Mouse (Mus musculus) olfactory bulb, adult 2 months (tissue): ENCODE data around the gene Mgmt. TPM values are rescaled to one million over a fixed set of nuclear protein-coding genes. Genes with fewer than 3 reads are reported as not detected.

Experiments
- H3K27ac ChIP-seq: fragments of 200-500 bp; 2 replicates; pipeline ENCODE4 v1.5.1; 2012; ENCODE audit warnings: low read depth, low read length; ENCODE audit not compliant: insufficient read depth
- H3K4me1 ChIP-seq: fragments of 200-500 bp; 2 replicates; pipeline ENCODE4 v1.6.1; 2012; ENCODE audit warnings: low read length; ENCODE audit not compliant: control insufficient read depth, insufficient read depth
- H3K4me3 ChIP-seq: fragments of 200-500 bp; 2 replicates; pipeline ENCODE4 v1.5.1; 2012; ENCODE audit warnings: mild to moderate bottlenecking, low read depth, low read length, moderate library complexity; ENCODE audit not compliant: insufficient read depth
- CTCF ChIP-seq: fragments of 200-500 bp; IDR thresholded peaks from 2 replicates; pipeline ENCODE4 v1.5.1; 2012; ENCODE audit warnings: low read depth, mild to moderate bottlenecking, low read length, moderate library complexity; ENCODE audit not compliant: insufficient read depth
- POLR2A ChIP-seq: fragments of 200-500 bp; IDR thresholded peaks from 2 replicates; pipeline ENCODE4 v1.6.1; 2012; ENCODE audit warnings: mild to moderate bottlenecking, low read depth, low read length, moderate library complexity; ENCODE audit not compliant: insufficient read depth
- WGBS: fragments of 180-500 bp; shearing (Covaris S2); methylation state at CpG from one replicate; pipeline ENCODE4 v1.1.7; 2018; 5-methylcytosine and 5-hydroxymethylcytosine counted together
- polyA plus RNA-seq: library from polyadenylated mRNA; stranded (reverse); fragments of >200 nt; gene quantifications from 2 replicates; pipeline ENCODE4 v1.2.4, GENCODE M21; 2012; ENCODE audit warnings: low replicate concordance; ENCODE audit not compliant: missing spikeins, insufficient read depth, insufficient read length

The Mgmt gene
- polyA plus RNA-seq, 1 experiment, result not detected

DNA sequence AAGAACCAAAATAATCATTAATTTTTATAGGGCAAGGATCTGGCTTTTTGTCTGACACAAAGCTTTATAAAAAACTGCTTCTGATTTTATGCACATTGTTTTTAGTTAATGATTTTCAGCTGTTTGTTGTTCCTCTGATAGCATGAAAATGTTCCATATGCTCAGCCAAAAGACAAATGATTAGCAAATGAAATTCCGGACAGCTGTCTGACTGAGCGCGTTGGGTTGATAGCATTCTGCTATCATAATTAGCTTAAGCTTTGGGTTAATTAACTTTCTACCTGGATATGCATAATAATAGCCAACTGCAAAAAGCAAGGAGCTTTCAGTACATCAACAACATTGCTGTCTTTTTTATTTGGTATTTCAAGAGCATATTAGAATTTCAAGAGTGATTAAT lies 108.0 kb downstream of the Mgmt start:
- H3K4me3 ChIP-seq, result no peak overlapping the region
- H3K4me1 ChIP-seq, result no peaks in the 10 kb centered on the region; the same call in 1 of the 2 replicates
- 78% methylated on average over 3 of the region's 3 CpGs for WGBS
- TF ChIP-seq CTCF (no peak), POLR2A (no peak)
- H3K27ac ChIP-seq, result no peak overlapping the region

DNA sequence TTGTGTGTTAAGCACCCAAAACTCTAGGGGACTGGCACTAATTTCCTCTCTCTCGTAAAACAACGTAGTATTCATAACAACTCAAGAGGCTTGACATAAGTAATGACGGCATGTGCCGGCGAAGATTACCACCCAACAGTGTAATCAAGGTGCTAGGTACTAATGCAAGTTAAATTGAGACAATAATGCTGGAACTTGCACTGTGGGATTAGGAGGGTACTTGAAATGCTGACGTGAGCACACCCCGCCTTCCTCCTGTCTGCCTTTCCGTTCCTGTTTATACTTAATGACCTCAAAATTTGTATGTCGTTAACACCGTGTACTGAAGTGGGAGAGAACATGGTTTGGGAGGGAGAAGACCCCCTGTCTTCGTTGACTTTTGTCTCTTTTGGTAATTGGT lies 110.9 kb downstream of the Mgmt start:
- TF ChIP-seq POLR2A (no peak), CTCF (no peak)
- no peaks in the 10 kb centered on the region; the same call in 1 of the 2 replicates for H3K4me1 ChIP-seq
- WGBS, result 51% methylated on average over 11 of the region's 11 CpGs
- no peak overlapping the region for H3K27ac ChIP-seq
- no peak overlapping the region for H3K4me3 ChIP-seq

DNA sequence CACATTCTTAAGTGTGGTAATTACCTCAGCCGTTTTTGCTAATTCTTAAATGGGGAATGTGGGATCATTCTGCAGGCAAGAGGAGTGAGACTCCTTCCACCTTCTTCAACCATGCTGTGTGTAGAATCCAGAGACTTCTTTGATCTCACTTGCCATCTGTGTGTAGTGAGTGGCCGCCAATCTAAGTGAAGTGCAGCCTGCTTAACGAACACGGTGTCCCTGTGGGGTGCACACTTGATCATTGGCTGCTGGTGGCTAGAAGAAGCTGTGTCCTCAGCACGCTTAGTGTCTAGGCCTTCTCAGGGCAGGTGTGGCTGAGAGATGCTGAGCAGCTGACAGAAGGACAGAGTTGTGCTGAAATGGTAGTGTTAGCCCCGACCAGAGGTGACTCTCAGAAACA lies 113.9 kb downstream of the Mgmt start:
- no peak for TF ChIP-seq POLR2A
- no peak for TF ChIP-seq CTCF
- no peak overlapping the region for H3K27ac ChIP-seq
- H3K4me3 ChIP-seq, result no peak overlapping the region
- no peaks in the 10 kb centered on the region for H3K4me1 ChIP-seq
- WGBS, result 82% methylated on average over 6 of the region's 6 CpGs

DNA sequence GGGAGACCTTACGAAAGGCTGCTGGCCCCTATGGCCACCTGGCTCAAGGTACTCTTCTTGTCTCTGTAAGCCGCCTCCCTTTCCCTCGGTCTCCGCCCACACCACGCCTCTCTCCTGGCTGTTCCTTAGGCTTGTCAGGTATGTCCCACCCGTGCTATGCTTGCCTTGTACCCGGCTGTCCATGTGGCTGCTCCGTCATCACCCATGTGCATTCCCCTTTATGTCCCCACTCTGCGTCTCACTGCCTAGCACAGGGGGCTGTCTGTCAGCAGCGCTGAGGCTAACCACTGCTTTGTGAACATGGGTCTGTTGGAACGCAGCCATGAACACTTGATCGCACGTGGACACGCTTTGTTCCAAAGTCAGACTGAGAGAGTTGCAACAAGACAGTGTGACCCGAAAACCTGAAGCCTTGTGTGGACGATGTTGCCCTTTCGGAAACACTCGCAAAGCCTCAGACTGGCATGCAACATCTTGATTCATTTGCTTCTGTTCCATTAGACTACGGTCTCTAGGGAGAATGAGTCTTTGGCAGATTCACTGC lies 115.4 kb downstream of the Mgmt start:
- Histone ChIP-seq H3K27ac (no peak overlapping the region), H3K4me1 (no peaks in the 10 kb centered on the region), H3K4me3 (no peak overlapping the region)
- WGBS, result 76% methylated on average over 19 of the region's 19 CpGs
- TF ChIP-seq CTCF, result no peak
- no peak for TF ChIP-seq POLR2A

DNA sequence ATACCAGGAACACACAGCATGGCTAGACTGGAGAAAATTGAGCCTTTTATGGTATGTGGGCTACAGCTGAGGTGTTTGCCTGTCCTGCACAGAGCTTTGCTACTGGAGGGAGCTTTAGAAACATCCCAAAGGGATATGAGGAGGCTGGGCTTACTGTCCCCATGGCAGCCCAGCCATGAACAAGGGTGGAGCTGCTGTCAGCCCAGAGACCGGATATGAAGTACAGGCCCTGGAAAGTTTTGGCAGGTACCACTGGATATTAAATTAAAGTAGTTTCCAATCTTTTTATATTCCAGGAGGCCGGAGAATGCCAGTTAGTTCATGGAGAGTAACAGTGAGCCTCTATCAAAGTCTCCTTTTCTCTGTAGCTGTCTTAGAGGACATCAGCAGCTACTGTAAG lies 116.0 kb downstream of the Mgmt start:
- no peak overlapping the region for H3K4me3 ChIP-seq
- H3K4me1 ChIP-seq, result no peaks in the 10 kb centered on the region
- 97% methylated on average over 2 of the region's 2 CpGs for WGBS
- no peak overlapping the region for H3K27ac ChIP-seq
- TF ChIP-seq POLR2A (no peak), CTCF (no peak)

DNA sequence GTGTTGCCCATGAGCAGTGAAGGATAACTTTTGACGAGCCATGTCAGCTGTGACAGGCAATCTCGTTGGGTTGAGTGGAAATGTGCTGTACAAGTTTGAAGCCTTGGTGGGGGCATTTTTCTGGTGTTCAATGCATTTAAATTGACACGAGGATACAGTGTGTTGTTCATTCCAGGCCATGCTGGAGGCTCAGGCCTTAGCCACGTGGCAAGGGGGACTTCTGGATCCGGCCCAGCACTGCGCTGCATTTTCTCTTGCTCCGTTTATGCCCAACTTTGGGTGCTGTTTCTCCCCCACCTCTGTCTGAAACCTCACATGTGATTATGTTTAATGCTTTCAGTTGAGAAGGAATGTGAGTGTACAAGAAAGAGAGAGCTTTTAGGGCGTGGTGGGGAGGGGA lies 118.3 kb downstream of the Mgmt start:
- TF ChIP-seq CTCF (no peak), POLR2A (no peak)
- 69% methylated on average over 8 of the region's 8 CpGs for WGBS

DNA sequence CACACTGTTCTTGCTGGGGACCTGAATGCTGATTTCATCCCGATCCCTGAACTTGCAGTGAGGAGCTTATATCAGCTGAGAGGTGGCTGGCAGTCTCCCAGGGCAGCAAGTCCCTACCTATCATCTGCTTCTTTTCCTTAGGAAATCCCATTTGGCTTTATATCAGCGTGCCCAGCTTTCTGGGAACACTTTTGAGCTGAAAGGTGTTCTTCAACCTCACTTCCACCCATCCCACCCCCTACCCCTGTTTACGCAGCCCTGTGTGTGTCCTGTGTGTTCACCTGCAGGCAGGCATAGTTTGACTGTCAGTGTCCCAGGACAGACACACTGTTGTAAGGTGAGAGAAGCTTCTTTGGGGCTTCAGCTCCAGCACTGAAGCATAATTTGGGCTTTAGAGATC lies 119.0 kb downstream of the Mgmt start:
- TF ChIP-seq CTCF (no peak), POLR2A (no peak)
- WGBS, result 70% methylated on average over 3 of the region's 3 CpGs
- no peak overlapping the region for H3K27ac ChIP-seq
- no peak overlapping the region for H3K4me3 ChIP-seq
- H3K4me1 ChIP-seq, result no peaks in the 10 kb centered on the region

More for the DNA sequence above, 118.3 kb downstream of the Mgmt start:
- H3K4me3 ChIP-seq, result no peak overlapping the region
- H3K27ac ChIP-seq, result no peak overlapping the region
- H3K4me1 ChIP-seq, result no peaks in the 10 kb centered on the region

DNA sequence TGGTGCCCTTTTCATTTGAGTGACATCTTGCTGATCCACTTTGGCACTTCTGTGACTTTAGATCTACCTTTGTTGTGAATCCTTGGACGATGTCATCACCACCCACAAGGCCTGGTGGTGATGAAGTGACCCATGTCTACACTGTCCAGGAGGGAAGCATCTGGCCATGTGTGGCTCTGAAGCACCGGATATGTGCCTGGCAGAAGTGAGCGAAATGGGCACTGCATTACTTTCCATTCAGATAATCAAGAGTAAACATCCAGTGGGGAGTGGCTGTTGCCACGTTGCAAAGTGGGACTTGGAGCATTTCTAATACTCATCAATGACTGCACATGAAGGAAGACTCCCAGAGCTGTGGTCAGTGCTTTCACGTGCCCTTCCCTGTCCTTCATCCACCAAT lies 124.2 kb downstream of the Mgmt start:
- TF ChIP-seq CTCF, result no peak
- TF ChIP-seq POLR2A, result no peak
- Histone ChIP-seq H3K27ac (no peak overlapping the region), H3K4me1 (no peaks in the 10 kb centered on the region), H3K4me3 (no peak overlapping the region)
- 95% methylated on average over 5 of the region's 5 CpGs for WGBS

DNA sequence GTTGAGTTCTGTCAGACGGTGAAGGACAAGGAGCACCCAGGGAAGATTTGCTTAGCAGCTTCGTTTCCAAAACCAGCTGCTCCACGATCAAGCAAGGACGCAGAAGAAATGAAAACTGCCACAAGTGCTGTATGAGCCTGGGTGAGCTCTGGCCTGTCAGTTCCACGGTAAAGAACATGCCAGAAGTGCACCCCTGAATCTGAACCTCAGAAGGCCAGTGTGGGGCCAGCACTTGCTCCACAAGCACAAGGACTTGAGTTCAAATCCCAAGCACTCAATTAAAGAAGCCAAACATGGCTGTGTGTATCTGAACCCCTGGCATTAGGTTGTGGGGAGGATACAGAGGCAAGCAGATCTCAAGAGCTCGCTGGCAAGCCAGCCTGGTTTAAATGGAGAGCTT lies 125.8 kb downstream of the Mgmt start:
- 89% methylated on average over 6 of the region's 6 CpGs for WGBS
- no peak overlapping the region for H3K27ac ChIP-seq
- TF ChIP-seq CTCF, result no peak
- no peak for TF ChIP-seq POLR2A

DNA sequence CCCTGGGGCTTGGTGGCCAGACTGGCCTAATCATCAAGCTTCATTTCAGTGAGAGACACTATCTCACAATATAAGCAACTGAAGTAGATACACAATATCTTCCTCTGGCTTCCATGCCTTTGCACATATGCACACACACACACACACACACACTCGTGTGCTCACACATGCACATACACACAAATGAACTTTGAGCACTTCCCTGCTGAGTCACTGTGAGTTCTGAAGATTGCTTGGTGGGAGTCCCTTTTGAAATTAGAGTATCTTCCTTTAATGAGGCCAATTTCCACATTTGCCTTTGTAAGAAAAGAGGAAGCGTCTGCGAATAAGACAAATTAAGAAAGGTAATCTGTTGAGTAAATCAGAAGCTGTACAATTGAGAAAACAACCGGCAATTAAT lies 136.4 kb downstream of the Mgmt start:
- Histone ChIP-seq H3K4me1 (no peaks in the 10 kb centered on the region), H3K4me3 (no peak overlapping the region), H3K27ac (no peak overlapping the region)
- 71% methylated on average over 4 of the region's 4 CpGs for WGBS
- TF ChIP-seq POLR2A, result no peak
- no peak for TF ChIP-seq CTCF

More for the DNA sequence above, 125.8 kb downstream of the Mgmt start:
- Histone ChIP-seq H3K4me3 (no peak overlapping the region), H3K4me1 (no peaks in the 10 kb centered on the region)
